Mouse (Mus musculus): ENCODE measurements around the gene Rassf9.

GRCm38 (mm10) chr10:102577970-102578369 is 65.9 kb downstream of the Rassf9 start:
- TF ChIP-seq POLR2A (IDR thresholded peaks at IDR 0.05; ENCODE audit: extremely low read depth, insufficient read depth, low read length): no peak
- no peak for TF ChIP-seq CTCF (IDR thresholded peaks at IDR 0.05; ENCODE audit: low read depth, low read length)
